Mouse (Mus musculus) liver, embryonic 14.5 days (tissue): ENCODE measurements around the gene Ndufab1.

Experiments
- CTCF ChIP-seq: IDR thresholded peaks from 2 replicates; pipeline ENCODE4 v1.5.1; 2016; ENCODE audit warnings: antibody characterized with exemption, low read depth, control low read depth
- EP300 ChIP-seq: IDR thresholded peaks from 2 replicates; pipeline ENCODE4 v1.6.1; 2016; ENCODE audit warnings: antibody characterized with exemption, low read depth

DNA sequence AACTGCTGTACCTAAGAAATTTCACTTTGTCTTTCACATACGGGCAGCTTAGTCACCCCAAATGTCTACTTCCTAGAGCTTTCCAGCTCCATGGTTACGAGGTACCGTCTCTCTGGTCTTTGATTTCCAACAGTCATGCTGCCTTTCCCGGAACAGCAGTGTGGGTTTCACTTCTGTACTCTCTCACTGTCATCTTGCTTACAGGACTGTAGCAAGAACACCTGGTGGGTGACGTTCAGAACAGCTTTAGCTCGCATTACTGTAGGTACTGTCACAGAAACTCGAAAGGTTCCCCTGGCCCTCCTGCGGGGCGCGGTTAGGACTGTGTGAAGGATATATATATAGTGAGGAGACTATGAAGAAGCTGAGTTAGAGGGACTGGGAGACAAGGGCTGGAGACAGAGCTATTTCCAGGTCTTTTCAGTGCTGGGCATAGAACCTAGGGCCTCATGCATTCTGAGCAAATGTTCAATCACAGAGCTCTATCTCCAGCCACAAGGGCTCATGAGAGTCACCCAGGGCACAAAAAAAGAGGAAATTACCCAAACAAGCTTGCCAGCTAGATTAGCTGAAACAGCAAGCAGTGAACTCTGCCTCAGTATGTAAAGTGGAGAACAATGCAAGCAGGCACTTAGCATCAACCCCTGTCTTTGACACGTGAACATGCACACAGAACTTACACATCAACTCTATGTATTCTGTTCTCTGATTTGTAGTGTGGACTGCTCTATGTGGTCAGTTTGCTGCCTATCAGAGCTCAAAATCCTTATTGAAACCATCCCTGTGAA lies 14.3 kb downstream of the Ndufab1 start:
- TF ChIP-seq CTCF (no peak), EP300 (no peak)
